Mouse (Mus musculus) hindbrain, embryonic 15.5 days (tissue): ENCODE data around the gene Armcx6. TPM values are rescaled to one million over a fixed set of nuclear protein-coding genes. Genes with fewer than 3 reads are reported as not detected.
A peak's percentile ranks its signal among the peaks of the same experiment; 100 is the strongest.
"Not testable (repeated sequence)": the region's sequence is repeated elsewhere in the genome, so short reads cannot be mapped to it uniquely, and the experiment has no call there.

Experiments used
- ATAC-seq: fragments of 200-750 bp; cut with Nextera tagmentation; 2 replicates; pipeline ENCODE4 v1.8.0; 2017; ENCODE audit warnings: low read depth, moderate number of reproducible peaks, moderate TSS enrichment; ENCODE audit not compliant: low FRiP score
- H3K27ac ChIP-seq: fragments of 300-500 bp; sonication (generic); replicated peaks from 2 replicates; pipeline ENCODE4 v1.5.1; 2015; ENCODE audit warnings: mild to moderate bottlenecking, inconsistent platforms
- H3K27me3 ChIP-seq: fragments of 300-500 bp; sonication (generic); 2 replicates; pipeline ENCODE4 v1.6.1; 2015; ENCODE audit warnings: control low read depth, inconsistent platforms
- H3K36me3 ChIP-seq: fragments of 300-500 bp; sonication (generic); 2 replicates; pipeline ENCODE4 v1.6.1; 2015; ENCODE audit warnings: control low read depth, inconsistent platforms
- H3K4me1 ChIP-seq: fragments of 300-500 bp; sonication (generic); replicated peaks from 2 replicates; pipeline ENCODE4 v1.6.1; 2015; ENCODE audit warnings: control low read depth, inconsistent platforms
- H3K4me2 ChIP-seq: fragments of 300-500 bp; sonication (generic); 2 replicates; pipeline ENCODE4 v1.6.1; 2015; ENCODE audit warnings: moderate library complexity, mild to moderate bottlenecking, inconsistent platforms
- H3K4me3 ChIP-seq: fragments of 300-500 bp; sonication (generic); 2 replicates; pipeline ENCODE4 v1.5.1; 2015; ENCODE audit warnings: mild to moderate bottlenecking, inconsistent platforms
- H3K9ac ChIP-seq: fragments of 300-500 bp; sonication (generic); 2 replicates; pipeline ENCODE4 v1.6.1; 2015; ENCODE audit warnings: inconsistent platforms
- H3K9me3 ChIP-seq: fragments of 300-500 bp; sonication (generic); 2 replicates; pipeline ENCODE4 v1.6.1; 2016; ENCODE audit warnings: control low read depth, inconsistent platforms
- WGBS: fragments of 180-500 bp; shearing (Covaris S2); methylation state at CpG from one replicate; pipeline ENCODE4 v1.1.7; 2015; 5-methylcytosine and 5-hydroxymethylcytosine counted together
- microRNA-seq: library from miRNA; unstranded; fragments of <30 nt; microRNA quantifications from one replicate; pipeline ENCODE4, GENCODE M21; 2016
- polyA plus RNA-seq: library from polyadenylated mRNA; unstranded; fragments of >200 nt; fragmentation: Nextera tagmentation; extraction: Ambion mirVana; gene quantifications from 2 replicates; pipeline ENCODE4 v1.2.1, GENCODE M21; 2015

Armcx6 gene
- polyA plus RNA-seq, 1 experiment from 2014 or later, result 49.2 TPM

- H3K27ac ChIP-seq, result no peak overlapping the region
- H3K9ac ChIP-seq, result no peak overlapping the region
- peaks cover 5% of the 10 kb centered on the region; the same call in 1 of the 2 replicates for H3K27me3 ChIP-seq
- no peaks in the 10 kb centered on the region for H3K4me1 ChIP-seq
- 49% methylated on average over 4 of the region's 4 CpGs for WGBS
- no peaks in the 10 kb centered on the region for H3K9me3 ChIP-seq
- no peak overlapping the region for H3K4me2 ChIP-seq
- H3K36me3 ChIP-seq, result no peaks in the 10 kb centered on the region
- no peak for ATAC-seq
- H3K4me3 ChIP-seq, result no peak overlapping the region
Measured at GRCm38 (mm10) chrX:134729778-134730177, 21.4 kb downstream of the Armcx6 start.

GRCm38 (mm10) chrX:134723762-134724161 is 27.5 kb downstream of the Armcx6 start:
- not testable (repeated sequence) for H3K27me3 ChIP-seq, H3K9me3 ChIP-seq, H3K4me3 ChIP-seq, H3K27ac ChIP-seq, H3K4me1 ChIP-seq, H3K4me2 ChIP-seq, H3K9ac ChIP-seq, ATAC-seq, H3K36me3 ChIP-seq
- 28% methylated on average over 2 of the region's 2 CpGs for WGBS

GRCm38 (mm10) chrX:134718524-134718923 is 32.7 kb downstream of the Armcx6 start:
- Histone ChIP-seq H3K4me1 (0 out of 2 replicates have a peak, but pooled peaks cover 4% of the 10 kb centered on the region), H3K36me3 (0 out of 2 replicates have a peak, but pooled peaks cover 8% of the 10 kb centered on the region), H3K4me3 (peak overlapping the region; percentile 52), H3K4me2 (peak overlapping the region; percentile 55), H3K9me3 (no peaks in the 10 kb centered on the region), H3K27me3 (no peaks in the 10 kb centered on the region), H3K27ac (peak overlapping the region; percentile 95), H3K9ac (peak overlapping the region; percentile 65)
- peak; percentile 88 for ATAC-seq
- 28% methylated on average over 14 of the region's 14 CpGs for WGBS

- H3K4me2 ChIP-seq, result peak within 1 kb of the TSS; percentile 55
- 0 out of 2 replicates have a peak, but pooled peaks cover 8% of the 10 kb centered on the region for H3K36me3 ChIP-seq
- 24% methylated on average over 16 of the region's 16 CpGs for WGBS
- H3K27ac ChIP-seq, result peak within 1 kb of the TSS; percentile 95
- H3K9ac ChIP-seq, result peak within 1 kb of the TSS; percentile 65
- no peaks in the 10 kb centered on the region for H3K27me3 ChIP-seq
- peak; percentile 97 for ATAC-seq
- no peaks in the 10 kb centered on the region for H3K9me3 ChIP-seq
- 0 out of 2 replicates have a peak, but pooled peaks cover 4% of the 10 kb centered on the region for H3K4me1 ChIP-seq
- peak within 1 kb of the TSS; percentile 52 for H3K4me3 ChIP-seq
Measured at GRCm38 (mm10) chrX:134717752-134718308, 33.4 kb downstream of the Armcx6 start, which contains the start of gene Armcx1. TSS of gene Armcx1 (plus strand) at chrX:134717963.

- 43% methylated on average over 3 of the region's 3 CpGs for WGBS
- H3K4me2 ChIP-seq, result no peak overlapping the region
- no peak overlapping the region for H3K9ac ChIP-seq
- 0 out of 2 replicates have a peak, but pooled peaks cover 8% of the 10 kb centered on the region for H3K36me3 ChIP-seq
- 0 out of 2 replicates have a peak overlapping the region, but pooled peaks have one; percentile 34 for H3K27ac ChIP-seq
- H3K9me3 ChIP-seq, result no peaks in the 10 kb centered on the region
- H3K4me3 ChIP-seq, result no peak overlapping the region
- H3K27me3 ChIP-seq, result no peaks in the 10 kb centered on the region
- H3K4me1 ChIP-seq, result 0 out of 2 replicates have a peak, but pooled peaks cover 4% of the 10 kb centered on the region
- ATAC-seq, result no peak
Measured at GRCm38 (mm10) chrX:134716863-134717262, 34.4 kb downstream of the Armcx6 start.

Small RNA genes within 50 kb of the gene (microRNA-seq; reads per million reads assigned to microRNA genes)
- 0.87 reads per million for gene Mir7093

Other genes with a start within 250 kb of the Armcx6 start
- 44.1 and 47.7 TPM in 2 replicates for gene Timm8a1, start 209.6 kb downstream of the Armcx6 start, polyA plus RNA-seq
- gene Btk, start 167.8 kb downstream of the Armcx6 start, polyA plus RNA-seq, result 0.47 and 0.51 TPM in 2 replicates
- 159 and 198 TPM in 2 replicates for gene Rpl36a, start 165.8 kb downstream of the Armcx6 start, polyA plus RNA-seq
- 3.1 and 5.0 TPM in 2 replicates for gene Gla, start 150.3 kb downstream of the Armcx6 start, polyA plus RNA-seq
- gene Hnrnph2, start 150.2 kb downstream of the Armcx6 start, polyA plus RNA-seq, result 139 and 141 TPM in 2 replicates
- 5.2 and 5.3 TPM in 2 replicates for gene Armcx4, start 64.9 kb downstream of the Armcx6 start, polyA plus RNA-seq
- 89.9 and 98.5 TPM in 2 replicates for gene Armcx1, start 33.5 kb downstream of the Armcx6 start, polyA plus RNA-seq
- gene Armcx3, start 5.2 kb upstream of the Armcx6 start, polyA plus RNA-seq, result 86.5 and 87.7 TPM in 2 replicates
- gene Armcx2, start 57.8 kb upstream of the Armcx6 start, polyA plus RNA-seq, result 82.4 and 85.5 TPM in 2 replicates
- 0.12 and 0.32 TPM in 2 replicates for gene Nxf2, start 213.3 kb upstream of the Armcx6 start, polyA plus RNA-seq